Mouse (Mus musculus) spleen, adult 2 months (tissue): ENCODE data around the gene Selenoh. TPM values are rescaled to one million over a fixed set of nuclear protein-coding genes. Genes with fewer than 3 reads are reported as not detected.

ENCODE experiments used
- DNase-seq, 2 experiments: peaks; one replicate each; pipeline versions ENCODE4 v3.0.0 to v3.0.0-alpha.2; 2012 to 2021; ENCODE audit warnings: low spot score in 2 of 2, low read depth in 1 of 2
- H3K27ac ChIP-seq: fragments of 200-500 bp; 2 replicates; pipeline ENCODE4 v1.5.1; 2012; ENCODE audit warnings: low read length, inconsistent platforms; ENCODE audit not compliant: insufficient read depth
- H3K27me3 ChIP-seq: fragments of 200-500 bp; 2 replicates; pipeline ENCODE4 v1.6.1; 2012; ENCODE audit warnings: mild to moderate bottlenecking, moderate library complexity, low read length, inconsistent platforms; ENCODE audit not compliant: control insufficient read depth, insufficient read depth
- H3K36me3 ChIP-seq: fragments of 200-500 bp; 2 replicates; pipeline ENCODE4 v1.6.1; 2012; ENCODE audit warnings: mild to moderate bottlenecking, low read length, inconsistent platforms; ENCODE audit not compliant: control insufficient read depth, insufficient read depth
- H3K4me1 ChIP-seq: fragments of 200-500 bp; 2 replicates; pipeline ENCODE4 v1.6.1; 2011; ENCODE audit warnings: inconsistent platforms; ENCODE audit not compliant: control insufficient read depth, insufficient read depth, insufficient read length
- H3K4me3 ChIP-seq: fragments of 200-500 bp; 2 replicates; pipeline ENCODE4 v1.5.1; 2011; ENCODE audit warnings: mild to moderate bottlenecking, inconsistent platforms; ENCODE audit not compliant: insufficient read depth, insufficient read length; ENCODE audit errors: extremely low read depth
- CTCF ChIP-seq: fragments of 200-500 bp; IDR thresholded peaks from 2 replicates; pipeline ENCODE4 v1.5.1; 2011; ENCODE audit warnings: mild to moderate bottlenecking, inconsistent platforms; ENCODE audit not compliant: insufficient read depth, insufficient read length, insufficient replicate concordance; ENCODE audit errors: extremely low read depth
- POLR2A ChIP-seq: fragments of 200-500 bp; IDR thresholded peaks from 2 replicates; pipeline ENCODE4 v1.6.1; 2011; ENCODE audit warnings: low read depth, low read length, inconsistent platforms
- WGBS: fragments of 180-500 bp; shearing (Covaris S2); methylation state at CpG from one replicate; pipeline ENCODE4 v1.1.7; 2018; 5-methylcytosine and 5-hydroxymethylcytosine counted together
- polyA plus RNA-seq: library from polyadenylated mRNA; depleted of rRNA; stranded (reverse); fragments of >200 nt; gene quantifications from 2 replicates; pipeline ENCODE4 v1.2.3, GENCODE M21; 2012

Gene Selenoh
- polyA plus RNA-seq, 1 experiment, result 52.6 TPM

GRCm38 (mm10) chr2:84650464-84651195, 19.9 kb downstream of the Selenoh start, which contains the start of gene Ctnnd1:
TSS of gene Ctnnd1 (minus strand) at chr2:84650765.
- H3K27ac ChIP-seq, result peak within 1 kb of the TSS; percentile 76
- H3K4me1 ChIP-seq, result no peaks in the 10 kb centered on the region
- H3K4me3 ChIP-seq, result peak within 1 kb of the TSS; percentile 62
- no peak for DNase-seq
- TF ChIP-seq POLR2A (0 out of 2 replicates have a peak, but pooled peaks have one; percentile 10), CTCF (no peak)
- no peaks in the 10 kb centered on the region for H3K36me3 ChIP-seq
- 10% methylated on average over 15 of the region's 15 CpGs for WGBS
- no peaks in the 10 kb centered on the region for H3K27me3 ChIP-seq

DNA sequence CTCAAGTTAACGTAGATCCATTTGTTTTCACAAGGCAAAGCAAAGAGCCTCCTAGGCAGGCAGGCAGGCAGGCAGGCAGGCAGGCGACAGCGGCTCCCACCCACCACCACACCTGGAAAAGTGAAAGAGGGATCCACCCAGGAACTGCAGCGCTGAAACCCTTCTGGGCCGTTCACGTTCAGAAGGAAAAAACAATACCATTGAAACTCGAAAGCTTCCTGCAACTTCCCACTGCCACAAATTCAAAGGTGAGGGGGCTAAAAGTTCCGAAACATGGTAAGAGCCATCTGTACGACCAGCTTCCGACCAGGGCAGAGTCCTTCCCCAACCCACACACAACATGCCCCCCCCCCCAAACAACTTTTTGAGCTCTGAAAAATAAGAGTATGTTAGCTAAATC, 20.9 kb downstream of the Selenoh start:
- no peak for TF ChIP-seq CTCF
- TF ChIP-seq POLR2A, result no peak
- DNase-seq, result no peak

GRCm38 (mm10) chr2:84648369-84648768, 22.2 kb downstream of the Selenoh start:
- Histone ChIP-seq H3K27ac (no peak overlapping the region), H3K36me3 (no peaks in the 10 kb centered on the region), H3K27me3 (no peaks in the 10 kb centered on the region), H3K4me1 (no peaks in the 10 kb centered on the region), H3K4me3 (peak overlapping the region; percentile 5; the same call in 1 of the 2 replicates)
- no peak for DNase-seq
- 68% methylated on average over 6 of the region's 6 CpGs for WGBS
- TF ChIP-seq POLR2A (no peak), CTCF (no peak)

More for the DNA sequence above, 20.9 kb downstream of the Selenoh start:
- Histone ChIP-seq H3K27me3 (no peaks in the 10 kb centered on the region), H3K36me3 (no peaks in the 10 kb centered on the region), H3K4me3 (peak overlapping the region; percentile 62), H3K4me1 (no peaks in the 10 kb centered on the region), H3K27ac (peak overlapping the region; percentile 13)
- 3% methylated on average over 10 of the region's 10 CpGs for WGBS

DNA sequence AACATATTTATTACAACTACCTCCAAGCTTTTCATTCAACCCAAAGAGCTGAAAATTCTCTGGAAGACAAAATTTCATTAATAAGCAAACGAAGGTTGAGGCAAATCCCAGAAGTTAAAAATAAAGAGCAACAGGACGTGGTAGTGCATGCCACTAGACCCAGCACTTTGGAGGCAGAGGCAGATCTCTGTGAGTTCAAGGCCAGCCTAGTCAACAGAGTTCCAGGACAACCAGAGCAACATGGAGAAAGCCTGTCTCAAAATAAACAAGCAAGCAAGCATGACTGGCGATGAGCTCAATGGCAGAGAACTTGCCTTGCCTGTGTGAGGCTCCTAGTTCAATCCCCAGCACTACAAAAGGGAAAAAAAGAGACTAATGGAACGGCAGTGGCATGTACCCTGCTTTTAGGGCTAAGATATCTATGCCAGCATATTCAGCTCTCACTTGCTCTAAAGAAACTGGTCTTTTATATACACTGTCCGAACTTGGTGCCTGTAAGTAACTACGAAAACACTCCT, 23.5 kb downstream of the Selenoh start:
- Histone ChIP-seq H3K4me3 (no peak overlapping the region), H3K36me3 (no peaks in the 10 kb centered on the region), H3K4me1 (no peaks in the 10 kb centered on the region), H3K27ac (no peak overlapping the region), H3K27me3 (no peaks in the 10 kb centered on the region)
- 86% methylated on average over 6 of the region's 6 CpGs for WGBS
- DNase-seq, result no peak
- no peak for TF ChIP-seq POLR2A
- TF ChIP-seq CTCF, result no peak

GRCm38 (mm10) chr2:84646138-84646537, 24.4 kb downstream of the Selenoh start:
- no peak overlapping the region for H3K27ac ChIP-seq
- no peak overlapping the region for H3K4me3 ChIP-seq
- no peaks in the 10 kb centered on the region for H3K4me1 ChIP-seq
- H3K36me3 ChIP-seq, result no peaks in the 10 kb centered on the region
- H3K27me3 ChIP-seq, result no peaks in the 10 kb centered on the region
- WGBS, result 82% methylated on average over 1 of the region's 1 CpGs
- TF ChIP-seq CTCF (no peak), POLR2A (no peak)
- no peak for DNase-seq

- H3K4me3 ChIP-seq, result no peak overlapping the region
- no peaks in the 10 kb centered on the region for H3K36me3 ChIP-seq
- H3K4me1 ChIP-seq, result no peaks in the 10 kb centered on the region
- H3K27ac ChIP-seq, result no peak overlapping the region
- DNase-seq, result no peak
- TF ChIP-seq POLR2A, result no peak
- TF ChIP-seq CTCF, result no peak
- no peaks in the 10 kb centered on the region for H3K27me3 ChIP-seq
Measured at GRCm38 (mm10) chr2:84640833-84641232, 29.7 kb downstream of the Selenoh start.
